Mouse (Mus musculus) right cerebral cortex, adult 18-20 months (tissue): ENCODE data around the gene Igfbp4.

ENCODE experiments used
- DNase-seq: peaks from one replicate; pipeline ENCODE4 v3.0.0; 2022; ENCODE audit warnings: mixed read lengths

Igfbp4 gene

DNA sequence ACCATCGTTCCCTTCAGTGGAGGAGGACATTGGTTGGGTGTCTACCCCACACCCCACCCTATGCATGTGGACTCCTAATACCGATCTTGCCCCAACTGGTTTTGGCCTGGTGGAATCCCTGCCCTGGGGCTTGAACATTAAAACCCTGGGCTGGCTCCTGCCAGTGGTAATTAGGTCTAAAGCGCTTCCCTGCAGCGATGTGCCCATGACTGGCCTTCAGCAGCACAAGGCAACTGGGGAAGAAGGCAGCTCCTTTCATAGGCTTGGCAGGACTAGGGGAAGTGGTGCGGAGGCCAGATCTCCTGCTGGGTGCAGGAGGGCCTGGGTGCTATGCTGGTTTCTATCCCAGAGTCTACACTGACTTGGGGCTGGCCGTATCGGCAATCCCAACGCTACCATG lies 42.5 kb downstream of the Igfbp4 start:
- no peak for DNase-seq

DNA sequence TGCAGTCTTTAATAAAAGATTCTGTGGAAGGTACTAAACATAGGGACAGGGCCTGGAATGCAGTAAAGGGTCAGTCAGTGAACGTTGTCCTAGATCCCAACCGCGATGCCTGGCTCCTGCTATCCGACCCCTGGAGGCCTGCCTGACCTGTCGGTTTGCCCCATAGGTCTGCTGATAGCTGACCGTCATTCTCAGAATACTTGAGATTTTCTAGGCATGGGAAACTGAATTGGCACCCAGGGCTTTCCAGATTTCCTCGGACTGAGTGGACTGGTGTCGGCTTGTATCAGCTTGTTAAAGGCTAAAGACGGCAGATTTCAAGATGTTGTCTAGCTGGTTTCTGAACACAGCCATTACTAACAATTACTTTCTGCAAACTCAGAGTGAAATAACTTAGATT lies 43.3 kb downstream of the Igfbp4 start:
- DNase-seq, result no peak

DNA sequence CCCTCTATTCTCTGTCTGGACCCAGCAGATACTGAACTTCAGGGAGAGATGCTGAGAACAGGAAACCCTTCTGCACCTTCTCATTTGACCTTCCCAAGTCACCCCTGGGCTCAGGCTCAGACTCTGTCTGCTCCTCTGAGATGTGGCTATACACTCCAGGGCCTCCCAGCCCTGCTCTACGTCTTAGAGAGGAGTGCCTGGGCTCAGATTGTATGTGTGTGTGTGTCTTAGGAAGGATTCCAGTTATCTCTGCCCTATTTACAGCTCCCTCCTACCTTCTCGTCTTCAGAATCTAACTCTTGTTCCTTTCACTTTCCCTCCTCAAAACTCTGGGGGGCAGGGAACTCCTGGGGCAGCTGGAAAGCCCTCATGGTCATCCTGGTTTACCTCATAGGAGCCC lies 47.4 kb downstream of the Igfbp4 start:
- DNase-seq, result no peak

DNA sequence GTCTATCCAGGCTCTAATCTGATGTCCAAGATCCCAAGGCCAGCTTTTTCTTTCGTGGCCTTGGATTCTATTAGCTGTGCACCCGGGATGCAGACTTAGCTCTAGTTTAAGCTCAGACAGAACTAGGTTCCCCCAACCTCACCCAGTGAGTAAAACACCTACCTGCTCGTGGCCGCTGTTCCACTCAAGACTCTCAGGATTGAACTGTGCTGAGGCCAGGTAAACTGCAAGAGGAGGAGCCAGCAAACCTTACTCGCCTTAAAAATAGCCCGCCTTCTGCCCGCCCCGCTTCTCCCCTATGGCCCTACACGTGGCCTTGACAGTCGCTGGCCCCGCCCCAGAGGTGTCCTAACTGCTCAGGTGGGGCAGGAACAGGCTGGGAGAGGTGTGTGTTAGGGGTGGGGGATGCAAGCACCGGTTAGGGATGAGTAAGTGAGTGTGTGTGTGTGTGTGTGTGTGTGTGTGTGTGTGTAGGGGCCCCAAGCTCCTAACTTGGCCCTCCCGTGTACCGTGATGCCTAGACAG lies 48.1 kb downstream of the Igfbp4 start, which contains the start of gene Tns4:
TSS of gene Tns4 (minus strand) at position 230 of the 525 bp plus-strand sequence.
- DNase-seq, result no peak

DNA sequence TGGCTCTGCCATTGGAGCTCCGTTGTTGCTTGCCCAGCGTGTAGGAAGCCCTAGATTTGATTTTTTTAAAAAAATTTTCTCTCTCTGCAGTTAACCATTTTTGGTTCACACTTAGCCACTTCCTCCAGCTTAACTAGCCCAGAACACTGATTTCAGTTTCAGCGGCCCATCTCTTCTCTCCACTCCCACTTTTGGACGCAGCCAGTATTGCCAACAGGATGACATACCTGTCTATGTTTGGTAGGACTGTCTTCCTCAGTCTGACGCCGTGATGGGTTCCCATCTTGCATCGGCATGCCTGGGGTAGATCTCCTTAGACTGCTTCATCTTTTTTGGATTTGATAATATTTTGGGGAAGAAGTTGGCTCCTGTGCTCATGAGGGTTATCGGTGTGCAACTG lies 49.3 kb downstream of the Igfbp4 start:
- DNase-seq, result no peak

- DNase-seq, result no peak
Measured at GRCm38 (mm10) chr11:99091666-99092065, 50.6 kb downstream of the Igfbp4 start.

DNA sequence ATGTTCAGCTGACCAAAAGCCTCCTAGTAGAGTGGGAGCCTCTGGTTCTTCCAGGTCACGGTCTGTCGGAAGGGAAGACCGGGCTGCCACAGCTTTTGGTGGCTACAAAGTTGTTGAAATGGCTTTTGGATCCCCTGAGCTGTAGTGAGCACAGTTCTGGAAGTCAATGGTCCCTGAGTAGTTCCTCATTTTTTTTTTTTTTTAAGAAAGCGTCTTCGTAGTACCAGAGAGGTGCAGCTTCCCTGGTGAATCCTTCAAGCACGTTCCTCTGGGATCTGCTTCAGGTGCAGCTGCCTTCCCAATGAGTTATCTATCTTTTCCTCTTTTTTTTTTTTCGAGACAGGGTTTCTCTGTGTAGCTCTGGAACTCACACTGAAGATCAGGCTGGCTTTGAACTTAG lies 52.7 kb downstream of the Igfbp4 start:
- DNase-seq, result no peak

GRCm38 (mm10) chr11:99094911-99095676 lies 54.0 kb downstream of the Igfbp4 start:
- no peak for DNase-seq

- no peak for DNase-seq
Measured at GRCm38 (mm10) chr11:99095759-99096158, 54.7 kb downstream of the Igfbp4 start.

GRCm38 (mm10) chr11:99096417-99096816 lies 55.4 kb downstream of the Igfbp4 start:
- DNase-seq, result no peak

DNA sequence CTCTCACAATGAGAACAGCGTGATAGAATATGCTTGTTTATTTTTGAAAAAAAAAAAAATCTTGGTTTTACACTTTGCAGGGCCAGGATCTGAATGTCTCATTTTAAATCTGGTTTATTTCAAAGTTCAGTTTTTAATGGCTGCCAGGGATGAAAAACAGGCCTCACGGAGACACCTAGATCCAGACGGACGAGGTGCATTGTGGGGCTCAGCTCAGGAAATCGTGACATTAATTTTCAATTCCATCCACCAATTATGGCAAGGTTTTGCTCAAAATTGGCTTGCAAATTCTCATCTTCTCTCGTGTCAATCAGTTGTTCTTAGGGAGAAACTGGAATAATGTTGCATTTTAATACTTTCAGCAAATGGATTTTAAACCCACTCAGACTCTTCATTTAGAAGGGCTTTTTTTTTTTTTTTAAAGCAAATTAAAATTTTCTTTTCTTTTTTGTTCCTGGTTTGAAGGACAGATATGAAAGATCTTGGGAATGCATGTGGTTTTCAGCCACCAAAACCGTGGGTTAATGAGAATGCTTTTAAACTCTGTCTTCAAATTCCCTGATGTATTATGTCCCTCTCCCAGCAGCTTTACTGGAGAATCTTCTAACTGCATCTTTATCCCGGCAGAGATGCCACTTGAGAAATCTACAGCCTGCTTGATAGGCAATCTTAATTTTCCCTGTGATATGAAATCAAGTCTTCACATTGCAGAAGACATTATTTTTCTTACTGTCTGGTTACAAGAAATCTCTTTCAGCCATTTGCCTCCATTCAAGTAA lies 56.1 kb downstream of the Igfbp4 start:
- no peak for DNase-seq

DNA sequence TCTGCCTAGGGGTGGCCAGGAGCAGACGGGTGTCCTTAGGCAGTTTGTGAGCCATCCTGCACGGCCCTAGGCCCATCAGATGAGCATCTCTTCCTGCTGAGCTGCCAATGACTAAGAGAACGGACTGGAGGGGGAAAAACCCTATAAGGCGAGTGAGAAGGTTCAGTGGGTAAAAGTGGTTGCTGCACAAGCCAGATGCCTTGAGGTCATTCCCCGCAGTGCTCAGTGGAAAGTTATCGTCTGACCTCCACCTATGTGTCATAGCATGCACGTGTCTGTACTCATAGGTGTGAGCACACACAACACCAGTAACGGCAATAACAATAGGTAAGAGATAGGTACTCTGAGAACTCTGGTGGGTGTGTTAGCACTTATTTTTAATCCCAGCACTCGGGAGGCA lies 57.9 kb downstream of the Igfbp4 start:
- no peak for DNase-seq

DNA sequence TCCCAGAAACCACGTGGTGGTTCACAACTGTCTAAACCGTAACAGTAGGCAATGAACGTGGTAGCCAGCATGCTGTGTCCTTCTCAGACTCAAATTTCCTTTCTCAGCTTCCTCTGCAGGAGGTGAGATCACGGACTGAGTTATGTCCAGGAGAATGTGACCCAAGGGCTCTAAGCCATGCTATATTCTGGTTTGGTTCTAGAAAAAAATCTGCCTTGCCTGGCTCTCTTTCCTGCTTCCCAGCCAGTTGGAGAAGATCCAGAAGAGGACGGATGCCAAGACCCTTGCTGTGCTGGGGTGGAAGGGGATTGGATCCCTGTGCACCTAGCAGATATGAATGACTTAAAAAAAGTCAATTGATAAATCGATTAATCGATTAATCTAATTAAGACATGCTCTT lies 58.5 kb downstream of the Igfbp4 start:
- no peak for DNase-seq

DNA sequence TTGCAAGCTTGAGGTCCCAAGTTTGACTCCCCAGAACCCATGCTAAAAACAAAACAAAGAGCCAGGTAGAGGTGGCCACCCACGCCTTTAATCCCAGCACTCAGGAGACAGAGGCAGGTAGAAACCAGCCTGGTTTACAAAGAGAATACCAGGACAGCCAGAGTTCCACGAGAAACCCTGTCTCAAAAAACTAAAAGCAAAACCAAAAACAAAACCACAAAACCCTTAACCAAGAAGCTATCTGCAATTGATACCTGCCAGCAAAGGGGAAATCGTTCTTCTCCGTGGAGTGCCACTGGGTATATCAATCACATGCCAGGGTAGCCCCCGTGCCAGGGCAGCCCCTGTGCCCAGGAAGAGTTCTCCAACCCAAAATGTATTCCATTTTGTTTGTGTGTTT lies 59.2 kb downstream of the Igfbp4 start:
- DNase-seq, result no peak

- DNase-seq, result no peak
Measured at GRCm38 (mm10) chr11:99101693-99102092, 60.6 kb downstream of the Igfbp4 start.

DNA sequence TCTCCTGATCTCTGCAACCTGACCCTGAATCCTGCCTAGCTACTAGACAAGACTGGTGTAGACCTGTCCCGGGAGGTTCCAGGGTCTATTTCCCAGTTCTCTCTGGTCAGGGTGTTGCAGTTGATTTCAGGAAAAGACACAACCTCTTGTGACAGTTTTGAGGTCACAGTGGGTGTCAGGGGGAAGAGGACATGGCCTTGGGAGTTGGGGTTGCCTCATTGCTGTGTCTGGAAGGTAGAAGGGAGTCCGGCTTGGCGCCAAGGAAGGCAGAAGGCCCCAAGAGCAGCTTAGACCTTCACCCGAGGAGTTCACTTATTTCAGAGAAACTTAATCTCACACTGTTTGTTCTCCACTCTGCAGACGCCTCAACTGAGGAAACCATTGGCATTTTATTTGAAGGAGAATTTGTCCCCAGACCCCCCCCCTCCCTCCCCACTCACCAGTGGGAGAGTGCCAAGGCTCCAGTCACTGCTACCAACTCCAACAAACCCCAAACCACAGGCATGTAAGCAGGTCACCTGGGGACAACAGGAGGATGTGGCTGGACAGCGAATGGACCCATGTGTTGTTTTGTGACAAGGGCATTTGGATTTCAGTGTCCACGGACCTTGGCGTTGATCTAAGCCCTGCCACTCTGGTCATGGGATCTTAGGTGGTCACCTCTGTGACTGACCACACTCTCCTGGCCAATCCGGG lies 61.7 kb downstream of the Igfbp4 start:
- no peak for DNase-seq
